Mouse (Mus musculus) myocyte (in vitro differentiated cells): ENCODE measurements around the gene Ablim1.

Experiments used
- MAX ChIP-seq: IDR thresholded peaks from one replicate; pipeline ENCODE4 v1.6.1; 2011; ENCODE audit warnings: low read depth, mild to moderate bottlenecking, control low read depth
- POLR2A ChIP-seq: IDR thresholded peaks from one replicate; pipeline ENCODE4 v1.6.1; 2011; ENCODE audit warnings: low read depth, mild to moderate bottlenecking, control low read depth, moderate library complexity; ENCODE audit not compliant: insufficient read length
- REST ChIP-seq: IDR thresholded peaks from one replicate; pipeline ENCODE4 v1.6.1; 2011; ENCODE audit warnings: mild to moderate bottlenecking, control low read depth, moderate library complexity; ENCODE audit not compliant: insufficient read depth, insufficient read length
- SRF ChIP-seq: IDR thresholded peaks from one replicate; pipeline ENCODE4 v1.6.1; 2011; ENCODE audit warnings: low read depth; ENCODE audit not compliant: control insufficient read depth, insufficient read length

DNA sequence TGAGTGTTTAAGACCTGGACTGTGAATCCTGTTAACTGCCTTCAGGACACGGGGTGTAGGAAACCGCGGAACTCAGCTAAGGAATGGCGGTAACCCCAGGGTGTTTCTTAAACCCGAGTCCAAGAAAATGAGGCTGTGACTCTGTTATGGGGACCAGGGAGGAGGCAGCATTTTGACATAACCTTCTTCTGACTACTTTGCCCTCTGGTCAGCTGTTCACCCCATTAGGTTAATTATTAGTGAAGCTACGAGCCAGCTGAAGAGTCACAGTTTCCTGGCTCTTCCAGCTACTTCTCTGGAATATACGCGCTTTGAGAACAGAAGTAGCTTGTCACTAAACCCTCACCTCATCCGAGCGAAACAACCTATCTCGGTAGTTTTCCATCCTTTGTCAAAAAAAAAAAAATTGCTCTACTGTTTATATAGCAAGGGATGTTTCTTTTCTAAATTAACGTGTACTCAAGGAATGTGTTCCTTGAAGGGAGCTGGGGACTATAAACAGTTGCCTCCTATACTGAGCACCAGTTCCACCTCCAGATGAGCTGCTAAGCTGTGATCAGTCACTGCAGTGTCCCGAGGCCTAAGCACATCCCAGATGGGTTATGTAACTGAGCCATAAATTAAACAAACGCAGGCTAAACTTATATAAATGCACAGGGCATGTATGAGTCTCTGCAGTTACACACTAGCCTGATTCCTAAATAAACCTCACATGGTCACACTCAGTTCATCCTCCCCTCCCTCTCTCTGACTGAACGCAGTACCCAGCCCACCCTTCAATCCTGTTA lies 39.4 kb downstream of the Ablim1 start:
- TF ChIP-seq POLR2A (no peak), MAX (no peak), SRF (no peak), REST (no peak)
